Mouse (Mus musculus): ENCODE measurements around the gene Clps. TPM values are rescaled to one million over a fixed set of nuclear protein-coding genes. Genes with fewer than 3 reads are reported as not detected.
A peak's percentile ranks its signal among the peaks of the same experiment; 100 is the strongest.
"Not testable (repeated sequence)": the region's sequence is repeated elsewhere in the genome, so short reads cannot be mapped to it uniquely, and the experiment has no call there.

Gene Clps
- total and polyA plus RNA-seq, 3 experiments: not detected

GRCm38 (mm10) chr17:28556635-28557396 lies 3.8 kb downstream of the Clps start:
- Histone ChIP-seq H3K4me2 (ENCODE audit: insufficient read depth, low read depth, poor library complexity, severe bottlenecking) (no peak overlapping the region), H3K79me2 (replicated peaks; ENCODE audit: control insufficient read depth, extremely low read depth, insufficient read depth, poor library complexity, severe bottlenecking) (no peaks in the 10 kb centered on the region), H3K4me1 (ENCODE audit: control insufficient read depth in 1 of 2, insufficient read depth in 2 of 2) (peaks cover 0 to 19% of the 10 kb centered on the region in 2 experiments; a peak in 2 of 4 replicates), H3K9me3 (replicated peaks; ENCODE audit: low read length) (peaks cover 3% of the 10 kb centered on the region), H3K9ac (ENCODE audit: insufficient read depth, low read depth) (no peak overlapping the region), H3K27ac (ENCODE audit: insufficient read depth, low read depth) (no peak overlapping the region), H3K36me3 (replicated peaks in 1 of 2; ENCODE audit: control insufficient read depth in 1 of 2, insufficient read depth in 1 of 2, low read length in 1 of 2) (no peaks in the 10 kb centered on the region), H3K4me3 (replicated peaks in 1 of 3; ENCODE audit: low read depth in 2 of 3, low read length in 2 of 3, poor library complexity in 1 of 3) (no peak overlapping the region), H3K27me3 (replicated peaks) (peaks cover 26% of the 10 kb centered on the region)
- in situ Hi-C loops (cut with MboI; ENCODE audit: low pct_ligation_motif_present, low pct_unique_long_range_greater_than_20kb, low sequenced_read_pairs) (no loop called here), dilution Hi-C loops (cut with MboI; ENCODE audit: extremely low pct_ligation_motif_present, extremely low pct_unique_long_range_greater_than_20kb, low sequenced_read_pairs) (no loop called here)
- no peak for DNase-seq (ENCODE audit: extremely low read depth)
- TF ChIP-seq ELF1 (IDR thresholded peaks at IDR 0.05; ENCODE audit: low read depth, low read length) (no peak), NELFE (IDR thresholded peaks at IDR 0.05; ENCODE audit: low read depth, low read length) (no peak), CTCF (conservative IDR thresholded peaks at IDR 0.05 in 1 of 2, IDR thresholded peaks at IDR 0.05 in 1 of 2; ENCODE audit: low read depth in 2 of 2, low read length in 2 of 2) (no peak), MXI1 (IDR thresholded peaks at IDR 0.05; ENCODE audit: low read depth, low read length) (no peak), ETS1 (conservative IDR thresholded peaks at IDR 0.05; ENCODE audit: low read depth, low read length) (no peak), HCFC1 (IDR thresholded peaks at IDR 0.05; ENCODE audit: low read depth, low read length) (no peak), JUN (IDR thresholded peaks at IDR 0.05; ENCODE audit: insufficient read depth, low read depth, low read length) (no peak), MAX (IDR thresholded peaks at IDR 0.05; ENCODE audit: low read length) (no peak), NRF1 (IDR thresholded peaks at IDR 0.05; ENCODE audit: low read depth, low read length) (no peak), KAT2A (IDR thresholded peaks at IDR 0.05; ENCODE audit: insufficient replicate concordance, low read length) (no peak), IRF4 (IDR thresholded peaks at IDR 0.05; ENCODE audit: low read depth, low read length) (no peak), JUND (conservative IDR thresholded peaks at IDR 0.05; ENCODE audit: low read depth, low read length) (no peak), ZC3H11A (IDR thresholded peaks at IDR 0.05; ENCODE audit: low read depth, low read length) (no peak), USF2 (conservative IDR thresholded peaks at IDR 0.05; ENCODE audit: low read depth, low read length) (peak; percentile 37), ZKSCAN1 (IDR thresholded peaks at IDR 0.05; ENCODE audit: borderline replicate concordance, low read depth, low read length) (no peak), USF1 (IDR thresholded peaks at IDR 0.05; ENCODE audit: low read depth, low read length) (peak; percentile 41; the same call in 1 of the 2 replicates)

GRCm38 (mm10) chr17:28554021-28554420 lies 6.5 kb downstream of the Clps start:
- H3K9ac ChIP-seq (ENCODE audit: insufficient read depth, low read depth); H3K27ac ChIP-seq (ENCODE audit: insufficient read depth, low read depth); H3K4me2 ChIP-seq (ENCODE audit: insufficient read depth, low read depth, poor library complexity, severe bottlenecking); H3K9me3 ChIP-seq (replicated peaks; ENCODE audit: low read length); H3K79me2 ChIP-seq (replicated peaks; ENCODE audit: control insufficient read depth, extremely low read depth, insufficient read depth, poor library complexity, severe bottlenecking); dilution Hi-C loops (cut with MboI; ENCODE audit: extremely low pct_ligation_motif_present, extremely low pct_unique_long_range_greater_than_20kb, low sequenced_read_pairs); H3K4me3 ChIP-seq (replicated peaks in 1 of 3; ENCODE audit: low read depth in 2 of 3, low read length in 2 of 3, poor library complexity in 1 of 3); in situ Hi-C loops (cut with MboI; ENCODE audit: low pct_ligation_motif_present, low pct_unique_long_range_greater_than_20kb, low sequenced_read_pairs); DNase-seq (ENCODE audit: extremely low read depth); H3K36me3 ChIP-seq (replicated peaks in 1 of 2; ENCODE audit: control insufficient read depth in 1 of 2, insufficient read depth in 1 of 2, low read length in 1 of 2): not testable (repeated sequence)
- peaks cover 32% of the 10 kb centered on the region for H3K27me3 ChIP-seq (replicated peaks)
- peaks cover 0 to 19% of the 10 kb centered on the region in 2 experiments; a peak in 2 of 4 replicates for H3K4me1 ChIP-seq (ENCODE audit: control insufficient read depth in 1 of 2, insufficient read depth in 2 of 2)
